Mouse (Mus musculus): ENCODE measurements around the gene Nsfl1c.

DNA sequence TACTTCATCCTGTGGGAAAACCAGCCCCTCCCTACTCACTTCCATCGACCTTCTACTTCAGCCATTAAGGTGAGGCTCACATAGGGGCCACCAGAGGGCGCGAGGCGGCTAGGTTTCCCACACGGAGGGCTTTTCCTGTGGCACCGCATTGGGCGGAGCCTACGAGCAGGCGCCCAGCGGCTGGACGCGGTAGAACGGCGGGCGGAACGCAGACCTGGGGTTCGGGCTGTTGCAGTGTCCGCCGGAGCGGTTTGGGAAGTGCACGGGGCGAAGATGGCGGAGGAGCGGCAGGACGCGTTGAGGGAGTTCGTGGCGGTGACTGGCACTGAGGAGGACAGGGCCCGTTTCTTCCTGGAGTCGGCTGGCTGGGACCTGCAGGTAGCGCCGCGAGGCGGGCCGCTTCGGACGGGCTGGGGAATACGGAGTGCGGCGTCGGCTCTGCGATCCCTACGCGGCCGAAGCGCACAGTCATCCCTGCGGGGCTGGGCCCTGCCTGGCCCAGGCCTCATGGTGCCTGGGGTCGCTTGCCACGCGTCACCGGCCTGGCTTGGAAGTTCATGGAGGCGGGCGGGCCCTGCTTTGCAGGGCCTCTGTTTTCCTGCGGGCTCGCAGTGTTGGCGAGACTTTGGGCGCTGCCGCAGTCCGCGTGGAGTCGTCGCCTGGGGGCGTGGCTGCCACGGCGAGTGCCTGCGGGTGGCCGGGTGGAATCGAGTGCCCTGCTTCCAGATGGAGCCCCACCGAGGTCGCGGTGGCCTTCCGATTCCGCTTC lies at the start of gene Nsfl1c:
- TF ChIP-seq POLR2A (IDR thresholded peaks at IDR 0.05; ENCODE audit: borderline replicate concordance, extremely low read depth, low read depth, low read length) (peak; percentile 89), CTCF (IDR thresholded peaks at IDR 0.05; ENCODE audit: insufficient read depth, low read length) (peak; percentile 83)

Measured in lung, adult 2 months (tissue).